8 mouse cellular contexts compared by ENCODE assay signal in genomic region chr6:93718385-93718784, GRCm38 (mm10).
A peak's percentile ranks its signal among the peaks of the same experiment; 100 is the strongest.
DNase-seq lines count a peak whose midpoint lies in the region; ATAC-seq lines count a peak whose summit lies in the region.

No protein-coding gene starts in this region.

- peak overlapping the region; percentile 13 for H3K4me2 ChIP-seq in heart, embryonic 16.5 days (ENCODE audit: low read depth, low read length)
- H3K4me2 ChIP-seq in midbrain, embryonic 12.5 days (replicated peaks), result 0 out of 2 replicates have a peak overlapping the region, but pooled peaks have one; percentile 8

- no peaks in the 10 kb centered on the region for H3K27me3 ChIP-seq in heart, embryonic 16.5 days (ENCODE audit: control insufficient read depth, insufficient read depth, low read length)
- H3K27me3 ChIP-seq in midbrain, embryonic 12.5 days, result peaks cover 5% of the 10 kb centered on the region; the same call in 1 of the 2 replicates

- H3K9ac ChIP-seq in heart, embryonic 16.5 days (ENCODE audit: low read length), result no peak overlapping the region
- H3K9ac ChIP-seq in midbrain, embryonic 12.5 days (replicated peaks), result no peak overlapping the region

- H3K4me1 ChIP-seq in heart, embryonic 16.5 days (ENCODE audit: control insufficient read depth, insufficient read depth, low read length), result peaks cover 23% of the 10 kb centered on the region
- H3K4me1 ChIP-seq in midbrain, embryonic 12.5 days, result peaks cover 44% of the 10 kb centered on the region

- intact Hi-C loops in heart, postnatal 10 days (cut with DNase I), result no loop called here

- no peak overlapping the region for H3K27ac ChIP-seq in heart, embryonic 16.5 days (ENCODE audit: low read length)
- H3K27ac ChIP-seq in midbrain, embryonic 12.5 days (replicated peaks), result no peak overlapping the region

- no peak overlapping the region for H3K4me3 ChIP-seq in heart, embryonic 16.5 days (ENCODE audit: low read length)
- no peak overlapping the region for H3K4me3 ChIP-seq in midbrain, embryonic 12.5 days

- no peak for ATAC-seq in heart, embryonic 16.5 days (replicated peaks; ENCODE audit: extremely low read depth, insufficient read depth, low FRiP score)
- peak; percentile 49 to 70; a peak in 3 of 4 replicates for ATAC-seq in hematopoietic stem cell, adult 5-6 weeks (replicated peaks in 1 of 2; ENCODE audit: insufficient read depth in 1 of 2, low FRiP score in 2 of 2, low TSS enrichment in 1 of 2, low read depth in 1 of 2, poor library complexity in 2 of 2, severe bottlenecking in 2 of 2)
- ATAC-seq in midbrain, embryonic 12.5 days (ENCODE audit: low FRiP score, low read depth), result 0 out of 2 replicates have a peak, but pooled peaks have one; percentile 51

- DNase-seq in heart, postnatal 10 days, result no peak
- DNase-seq in brain, adult 2 months (ENCODE audit: low read depth, low spot score), result peak; percentile 33
- no peak for DNase-seq in gastrocnemius, postnatal 10 days
- no peak for DNase-seq in urinary bladder, adult 18-20 months (ENCODE audit: low spot score in 2 of 2)
- DNase-seq in cerebellum, adult 18-20 months, result no peak

- WGBS in heart, embryonic 16.5 days, result 11% methylated on average over 5 of the region's 5 CpGs
- 12% methylated on average over 5 of the region's 5 CpGs for WGBS in midbrain, embryonic 12.5 days

- no peaks in the 10 kb centered on the region for H3K9me3 ChIP-seq in heart, embryonic 16.5 days (replicated peaks; ENCODE audit: control insufficient read depth, low read length)
- H3K9me3 ChIP-seq in midbrain, embryonic 12.5 days, result no peaks in the 10 kb centered on the region

- H3K36me3 ChIP-seq in heart, embryonic 16.5 days (ENCODE audit: control insufficient read depth, insufficient read depth), result no peaks in the 10 kb centered on the region
- H3K36me3 ChIP-seq in midbrain, embryonic 12.5 days, result no peaks in the 10 kb centered on the region
